Mouse (Mus musculus) heart, postnatal 0 days (tissue): Measurements from ENCODE around the gene Cntn4. TPM values are rescaled to one million over a fixed set of nuclear protein-coding genes. Genes with fewer than 3 reads are reported as not detected.

Source experiments
- ATAC-seq: fragments of 200-750 bp; cut with Nextera tagmentation; 2 replicates; pipeline ENCODE4 v1.8.0; 2017; ENCODE audit warnings: low read depth, moderate number of reproducible peaks, moderate library complexity; ENCODE audit not compliant: insufficient read depth
- DNase-seq: peaks from one replicate; pipeline ENCODE4 v3.0.0-alpha.2; 2016; ENCODE audit warnings: low spot score
- H3K27ac ChIP-seq: fragments of 300-500 bp; sonication (generic); 2 replicates; pipeline ENCODE4 v1.5.1; 2014; ENCODE audit warnings: low read depth, mild to moderate bottlenecking
- H3K27me3 ChIP-seq: fragments of 300-500 bp; sonication (generic); 2 replicates; pipeline ENCODE4 v1.6.1; 2014; ENCODE audit warnings: low read length, mixed read lengths; ENCODE audit not compliant: control insufficient read depth, insufficient read depth
- H3K36me3 ChIP-seq: fragments of 300-500 bp; sonication (generic); replicated peaks from 2 replicates; pipeline ENCODE4 v1.6.1; 2014; ENCODE audit warnings: low read length, mixed read lengths; ENCODE audit not compliant: control insufficient read depth, insufficient read depth
- H3K4me1 ChIP-seq: fragments of 300-500 bp; sonication (generic); 2 replicates; pipeline ENCODE4 v1.6.1; 2014; ENCODE audit warnings: antibody characterized with exemption; ENCODE audit not compliant: control insufficient read depth, insufficient read depth
- H3K4me2 ChIP-seq: fragments of 300-500 bp; sonication (generic); 2 replicates; pipeline ENCODE4 v1.6.1; 2014; ENCODE audit warnings: low read depth, mild to moderate bottlenecking, low read length, moderate library complexity
- H3K4me3 ChIP-seq: fragments of 300-500 bp; sonication (generic); 2 replicates; pipeline ENCODE4 v1.5.1; 2014; ENCODE audit warnings: low read depth, low read length
- H3K9ac ChIP-seq: fragments of 300-500 bp; sonication (generic); replicated peaks from 2 replicates; pipeline ENCODE4 v1.6.1; 2014; ENCODE audit warnings: low read depth, low read length, mixed read lengths
- H3K9me3 ChIP-seq: fragments of 300-500 bp; sonication (generic); replicated peaks from 2 replicates; pipeline ENCODE4 v1.6.1; 2016; ENCODE audit warnings: low read length; ENCODE audit not compliant: control insufficient read depth
- CTCF ChIP-seq: IDR thresholded peaks from 2 replicates; pipeline ENCODE4 v1.5.1; 2016; ENCODE audit warnings: antibody characterized with exemption, control low read depth, low read depth
- EP300 ChIP-seq: IDR thresholded peaks from 2 replicates; pipeline ENCODE4 v1.6.1; 2016; ENCODE audit warnings: antibody characterized with exemption, low read depth
- WGBS: fragments of 180-500 bp; shearing (Covaris S2); extraction: QIAGEN DNeasy Blood & Tissue Kit; methylation state at CpG from one replicate; pipeline ENCODE4 v1.1.7; 2014; 5-methylcytosine and 5-hydroxymethylcytosine counted together
- polyA plus RNA-seq: library from polyadenylated mRNA; unstranded; fragments of >200 nt; fragmentation: Nextera tagmentation; extraction: Ambion mirVana; gene quantifications from 2 replicates; pipeline ENCODE4 v1.2.1, GENCODE M21; 2015
- total RNA-seq: library from RNA; depleted of rRNA; stranded (reverse); fragments of >200 nt; gene quantifications from 2 replicates; pipeline ENCODE4 v1.2.3, GENCODE M21; 2014; ENCODE audit warnings: low replicate concordance

Gene Cntn4
- total and polyA plus RNA-seq, 2 experiments from 2014 or later = 0.04 to 0.07 TPM

- WGBS = 65% methylated on average over 1 of the region's 1 CpGs
- H3K4me2 ChIP-seq = no peak overlapping the region
- no peaks in the 10 kb centered on the region for H3K4me1 ChIP-seq
- no peak for DNase-seq
- no peaks in the 10 kb centered on the region for H3K9me3 ChIP-seq
- H3K27me3 ChIP-seq = no peaks in the 10 kb centered on the region
- no peak for ATAC-seq
- no peaks in the 10 kb centered on the region for H3K36me3 ChIP-seq
- H3K4me3 ChIP-seq = no peak overlapping the region
- no peak for TF ChIP-seq CTCF
- no peak for TF ChIP-seq EP300
- no peak overlapping the region for H3K27ac ChIP-seq
- H3K9ac ChIP-seq = no peak overlapping the region
Observed at GRCm38 (mm10) chr6:106481533-106481932, 804.1 kb downstream of the Cntn4 start.

DNA sequence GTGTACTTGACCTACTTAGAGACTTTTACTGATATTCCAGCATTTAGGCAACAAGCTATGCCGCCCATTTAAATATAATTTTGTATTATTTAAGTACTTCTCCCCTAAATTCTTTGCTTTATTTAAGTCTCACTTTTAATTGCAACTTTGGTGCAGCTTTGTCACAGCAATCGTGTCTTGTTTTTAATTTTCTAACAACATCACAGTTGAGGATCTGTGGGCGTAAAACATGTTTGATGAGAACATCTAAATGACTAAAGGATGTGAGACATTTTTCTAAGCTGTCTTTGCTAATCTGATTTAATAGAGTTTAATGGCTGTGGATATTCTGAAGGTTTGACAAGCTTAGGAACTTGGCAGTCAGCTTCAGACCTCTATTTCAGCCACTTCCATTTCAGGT, 818.8 kb downstream of the Cntn4 start:
- H3K4me3 ChIP-seq = no peak overlapping the region
- H3K9ac ChIP-seq = no peak overlapping the region
- no peak for DNase-seq
- H3K4me2 ChIP-seq = no peak overlapping the region
- WGBS = 77% methylated on average over 3 of the region's 3 CpGs
- no peaks in the 10 kb centered on the region for H3K9me3 ChIP-seq
- H3K27me3 ChIP-seq = no peaks in the 10 kb centered on the region
- no peak overlapping the region for H3K27ac ChIP-seq
- no peaks in the 10 kb centered on the region for H3K4me1 ChIP-seq
- ATAC-seq = no peak
- H3K36me3 ChIP-seq = no peaks in the 10 kb centered on the region
- TF ChIP-seq CTCF = no peak
- no peak for TF ChIP-seq EP300

- TF ChIP-seq EP300 (no peak), CTCF (no peak)
- no peaks in the 10 kb centered on the region for H3K27me3 ChIP-seq
- no peak overlapping the region for H3K9ac ChIP-seq
- no peak overlapping the region for H3K27ac ChIP-seq
- no peaks in the 10 kb centered on the region for H3K9me3 ChIP-seq
- no peak overlapping the region for H3K4me2 ChIP-seq
- no peak overlapping the region for H3K4me3 ChIP-seq
- no peak for ATAC-seq
- no peaks in the 10 kb centered on the region for H3K4me1 ChIP-seq
- WGBS = 85% methylated on average over 3 of the region's 3 CpGs
- no peaks in the 10 kb centered on the region for H3K36me3 ChIP-seq
- DNase-seq = no peak
Observed at GRCm38 (mm10) chr6:106499166-106499565, 821.7 kb downstream of the Cntn4 start.

DNA sequence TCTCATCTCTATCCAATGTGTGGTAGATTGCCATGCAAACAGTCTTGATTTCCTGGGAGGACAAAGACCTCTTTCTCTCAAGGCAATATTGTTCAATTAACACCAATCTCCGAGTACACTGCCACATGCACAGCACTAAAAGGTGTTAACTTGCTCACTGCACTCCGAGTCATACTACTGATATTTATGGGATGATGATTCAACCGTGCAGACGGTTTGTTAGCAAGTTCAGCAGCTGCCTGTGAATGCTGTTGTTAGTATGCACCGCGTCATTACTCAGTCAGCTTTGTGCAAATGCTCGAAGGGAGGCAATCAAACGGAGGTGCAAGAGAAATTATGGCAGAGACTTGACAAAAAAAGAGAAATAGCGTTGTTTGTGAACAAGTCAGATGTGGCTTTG, 826.5 kb downstream of the Cntn4 start:
- no peak for TF ChIP-seq EP300
- TF ChIP-seq CTCF = no peak
- 47% methylated on average over 9 of the region's 9 CpGs for WGBS

DNA sequence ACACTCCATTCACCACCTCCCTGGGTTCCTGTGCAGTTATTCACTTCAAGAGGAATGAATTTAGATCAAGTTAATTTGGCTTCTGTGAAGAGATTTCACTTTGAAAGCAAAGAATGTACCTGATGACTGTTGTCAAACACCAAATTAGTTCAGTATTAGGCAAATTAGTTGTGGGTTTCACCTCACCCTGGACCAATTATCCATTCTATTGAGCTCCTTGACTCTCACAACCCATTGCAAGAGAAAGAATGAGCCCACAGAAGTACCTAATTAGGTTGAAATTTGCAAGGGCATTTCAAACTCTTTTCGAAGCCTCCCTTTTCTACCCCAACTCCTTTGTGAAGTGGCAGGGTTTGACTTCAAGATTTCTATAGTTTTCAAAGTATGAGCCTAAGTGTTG, 842.9 kb downstream of the Cntn4 start:
- no peak overlapping the region for H3K27ac ChIP-seq
- no peaks in the 10 kb centered on the region for H3K4me1 ChIP-seq
- DNase-seq (no peak), ATAC-seq (no peak)
- H3K4me2 ChIP-seq = no peak overlapping the region
- no peak for TF ChIP-seq CTCF
- no peak for TF ChIP-seq EP300
- no peaks in the 10 kb centered on the region for H3K9me3 ChIP-seq
- no peak overlapping the region for H3K4me3 ChIP-seq
- no peaks in the 10 kb centered on the region for H3K27me3 ChIP-seq
- WGBS = 56% methylated on average over 1 of the region's 1 CpGs
- no peak overlapping the region for H3K9ac ChIP-seq
- H3K36me3 ChIP-seq = no peaks in the 10 kb centered on the region

More for the DNA sequence above, 826.5 kb downstream of the Cntn4 start:
- no peaks in the 10 kb centered on the region for H3K4me1 ChIP-seq
- ATAC-seq (no peak), DNase-seq (no peak)
- H3K9me3 ChIP-seq = no peaks in the 10 kb centered on the region
- no peak overlapping the region for H3K9ac ChIP-seq
- no peak overlapping the region for H3K4me2 ChIP-seq
- H3K27ac ChIP-seq = no peak overlapping the region
- no peaks in the 10 kb centered on the region for H3K36me3 ChIP-seq
- H3K27me3 ChIP-seq = no peaks in the 10 kb centered on the region
- H3K4me3 ChIP-seq = no peak overlapping the region

DNA sequence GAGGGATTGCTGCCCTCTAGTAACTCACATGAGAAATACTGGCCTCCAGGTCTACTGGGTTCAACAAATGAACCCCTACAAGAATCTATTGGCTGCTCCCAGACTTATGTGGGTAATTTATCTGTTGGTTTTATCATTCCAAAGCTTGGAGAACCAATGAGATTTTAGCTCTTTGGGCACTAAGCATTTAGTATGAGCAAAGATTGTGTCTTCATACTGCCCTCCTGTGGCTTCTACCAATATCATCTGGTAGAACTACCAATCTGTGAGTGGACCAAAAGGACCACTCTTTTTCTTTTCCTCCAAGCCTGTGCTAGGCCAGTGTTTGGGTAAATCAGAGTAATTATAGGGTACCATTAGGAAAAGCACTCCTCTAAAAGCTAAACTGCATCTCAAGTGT, 866.0 kb downstream of the Cntn4 start:
- no peak for ATAC-seq
- H3K27me3 ChIP-seq = no peaks in the 10 kb centered on the region
- no peak overlapping the region for H3K9ac ChIP-seq
- H3K27ac ChIP-seq = no peak overlapping the region
- H3K36me3 ChIP-seq = no peaks in the 10 kb centered on the region
- no peaks in the 10 kb centered on the region for H3K9me3 ChIP-seq
- no peak for DNase-seq
- no peaks in the 10 kb centered on the region for H3K4me1 ChIP-seq
- no peak overlapping the region for H3K4me3 ChIP-seq
- TF ChIP-seq EP300 = no peak
- H3K4me2 ChIP-seq = no peak overlapping the region
